Mouse (Mus musculus) testis, adult 2 months (tissue): ENCODE results near the gene Olfr49.

Source experiments
- CTCF ChIP-seq: fragments of 200-500 bp; IDR thresholded peaks from 2 replicates; pipeline ENCODE4 v1.5.1; 2012; ENCODE audit warnings: low read depth, mild to moderate bottlenecking, inconsistent platforms, low read length, moderate library complexity; ENCODE audit not compliant: control insufficient read depth, insufficient read depth, insufficient replicate concordance
- POLR2A ChIP-seq: fragments of 200-500 bp; IDR thresholded peaks from 2 replicates; pipeline ENCODE4 v1.6.1; 2012; ENCODE audit warnings: low read depth, mild to moderate bottlenecking, inconsistent platforms, low read length, moderate library complexity; ENCODE audit not compliant: control insufficient read depth

- TF ChIP-seq CTCF (no peak), POLR2A (no peak)
These were observed at the start of gene Olfr49 for GRCm38 (mm10) chr14:54284839-54285238.
